Mouse (Mus musculus): ENCODE measurements around the gene Lmbr1l. TPM values are rescaled to one million over a fixed set of nuclear protein-coding genes. Genes with fewer than 3 reads are reported as not detected.
A peak's percentile ranks its signal among the peaks of the same experiment; 100 is the strongest.

The Lmbr1l gene
- polyA plus RNA-seq, 1 experiment from 2014 or later, result 23.4 TPM

DNA sequence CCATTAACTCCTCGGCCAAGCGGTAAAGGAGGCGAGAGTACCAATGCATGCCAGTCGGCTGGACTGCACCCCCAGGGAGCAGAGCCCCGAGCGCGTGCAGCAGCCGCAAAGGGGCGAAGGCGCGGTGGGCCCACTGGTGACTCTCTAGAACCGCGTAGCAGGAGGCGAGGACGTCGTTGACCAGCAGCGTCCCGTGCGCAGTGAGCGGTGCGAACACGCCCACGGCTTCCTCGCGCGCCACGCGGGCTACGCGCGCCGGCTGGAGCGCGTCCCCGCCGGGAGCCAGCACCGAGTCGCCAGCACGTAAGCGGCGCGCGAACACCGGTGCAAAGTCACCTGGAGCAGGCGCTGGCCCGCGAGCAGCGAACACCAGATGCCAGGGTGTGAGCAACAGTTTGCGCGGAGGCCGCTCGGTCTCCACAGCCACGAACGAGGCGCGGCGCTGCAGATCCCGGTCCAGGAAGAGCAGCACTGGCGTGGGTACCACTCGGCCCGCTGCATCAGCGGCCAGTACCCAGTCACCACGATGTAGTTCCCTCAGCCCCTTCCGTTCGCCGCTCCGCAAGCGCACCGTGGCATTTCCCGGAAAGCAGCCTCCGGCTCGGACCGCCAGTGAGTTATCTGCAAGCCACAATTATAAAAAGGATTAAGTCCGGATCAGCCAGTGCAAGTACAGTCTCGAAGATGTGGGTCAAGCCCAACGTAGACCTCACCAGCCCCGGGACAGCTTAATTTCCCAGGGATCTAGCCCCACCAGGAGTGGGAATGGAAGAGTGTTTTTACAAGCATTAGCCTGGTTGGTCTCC lies 23.9 kb downstream of the Lmbr1l start, which contains the start of gene Rhebl1:
Gene Rhebl1, minus strand, starts transcription at position 601 of the 806 bp plus-strand sequence.
- ATAC-seq (ENCODE audit: insufficient number of reproducible peaks, insufficient read depth, low FRiP score, low TSS enrichment, low read depth), result no peak
- H3K9ac ChIP-seq (replicated peaks), result peak within 1 kb of the TSS; percentile 60
- no peaks in the 10 kb centered on the region for H3K9me3 ChIP-seq
- H3K36me3 ChIP-seq, result no peaks in the 10 kb centered on the region
- peaks cover 41% of the 10 kb centered on the region for H3K4me1 ChIP-seq (replicated peaks)
- peak within 1 kb of the TSS; percentile 51 for H3K4me3 ChIP-seq (replicated peaks)
- WGBS, result under 1% methylated on average over 77 of the region's 77 CpGs
- peak within 1 kb of the TSS; percentile 97 for H3K4me2 ChIP-seq
- H3K27me3 ChIP-seq, result peaks cover 87% of the 10 kb centered on the region
- no peak within 1 kb of the TSS for H3K27ac ChIP-seq

DNA sequence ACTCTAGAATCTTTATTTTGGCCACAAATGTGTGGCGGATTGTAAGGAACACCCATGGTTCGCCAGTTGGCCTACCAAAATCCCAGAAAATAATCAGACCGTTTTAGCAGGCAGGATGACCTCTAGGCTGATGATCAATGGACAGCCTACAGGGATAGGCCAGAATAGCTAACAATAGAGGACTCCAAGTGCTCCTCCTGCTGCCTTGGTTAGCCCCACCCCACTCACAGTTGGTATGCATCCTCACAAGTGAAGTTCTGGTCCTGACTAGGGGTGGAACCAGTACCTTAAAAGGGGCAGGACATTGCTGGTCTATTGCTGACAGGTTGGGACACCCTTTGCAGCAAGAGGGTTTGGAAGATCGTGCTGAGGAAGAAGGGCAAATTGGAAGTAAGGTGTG lies 25.0 kb downstream of the Lmbr1l start:
- 52% methylated on average over 4 of the region's 4 CpGs for WGBS
- ATAC-seq (ENCODE audit: insufficient number of reproducible peaks, insufficient read depth, low FRiP score, low TSS enrichment, low read depth), result no peak

DNA sequence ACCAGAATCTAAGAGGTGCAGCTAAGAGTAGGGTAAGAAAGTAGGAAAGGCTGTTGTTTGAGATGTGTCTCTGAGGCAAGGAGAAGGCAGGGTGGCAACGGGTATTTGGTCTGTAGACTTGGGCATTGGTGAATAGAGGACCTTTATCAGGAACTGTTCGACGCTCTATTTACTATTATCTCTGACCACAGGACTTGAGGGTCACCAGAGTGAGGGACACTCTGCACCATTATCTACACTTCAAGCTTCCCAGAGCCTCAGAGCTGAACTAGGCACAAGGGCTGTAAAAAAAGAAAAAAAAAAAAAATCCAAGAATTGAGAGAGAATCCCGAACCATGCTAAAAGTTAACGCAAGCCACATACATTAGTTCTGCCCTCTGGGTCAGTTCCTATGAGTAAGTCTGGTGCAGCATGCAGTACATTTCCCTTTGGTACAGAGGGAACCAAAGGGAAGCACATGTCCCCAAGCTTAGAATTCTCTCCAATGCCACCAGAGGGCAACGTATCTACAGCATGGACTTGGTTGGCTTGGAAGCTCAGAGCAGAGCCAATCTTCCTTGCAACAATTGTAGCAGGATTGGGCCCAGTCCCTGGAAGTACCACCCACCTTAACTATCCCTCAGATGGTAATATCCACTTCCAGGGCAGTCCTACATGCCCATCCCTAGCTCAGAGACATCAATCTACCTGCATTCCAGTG lies 26.0 kb downstream of the Lmbr1l start:
- Histone ChIP-seq H3K27me3 (peaks cover 70% of the 10 kb centered on the region), H3K36me3 (no peaks in the 10 kb centered on the region), H3K9me3 (no peaks in the 10 kb centered on the region), H3K4me3 (replicated peaks) (no peak overlapping the region), H3K27ac (no peak overlapping the region), H3K4me1 (replicated peaks) (peaks cover 26% of the 10 kb centered on the region), H3K4me2 (no peak overlapping the region), H3K9ac (replicated peaks) (no peak overlapping the region)
- 46% methylated on average over 6 of the region's 6 CpGs for WGBS
- ATAC-seq (ENCODE audit: insufficient number of reproducible peaks, insufficient read depth, low FRiP score, low TSS enrichment, low read depth), result 0 out of 2 replicates have a peak, but pooled peaks have one; percentile 12

More for the DNA sequence above, 25.0 kb downstream of the Lmbr1l start:
- Histone ChIP-seq H3K9me3 (no peaks in the 10 kb centered on the region), H3K36me3 (no peaks in the 10 kb centered on the region), H3K27me3 (peaks cover 76% of the 10 kb centered on the region), H3K9ac (replicated peaks) (no peak overlapping the region), H3K4me1 (replicated peaks) (peaks cover 35% of the 10 kb centered on the region), H3K27ac (no peak overlapping the region), H3K4me2 (no peak overlapping the region), H3K4me3 (replicated peaks) (no peak overlapping the region)

DNA sequence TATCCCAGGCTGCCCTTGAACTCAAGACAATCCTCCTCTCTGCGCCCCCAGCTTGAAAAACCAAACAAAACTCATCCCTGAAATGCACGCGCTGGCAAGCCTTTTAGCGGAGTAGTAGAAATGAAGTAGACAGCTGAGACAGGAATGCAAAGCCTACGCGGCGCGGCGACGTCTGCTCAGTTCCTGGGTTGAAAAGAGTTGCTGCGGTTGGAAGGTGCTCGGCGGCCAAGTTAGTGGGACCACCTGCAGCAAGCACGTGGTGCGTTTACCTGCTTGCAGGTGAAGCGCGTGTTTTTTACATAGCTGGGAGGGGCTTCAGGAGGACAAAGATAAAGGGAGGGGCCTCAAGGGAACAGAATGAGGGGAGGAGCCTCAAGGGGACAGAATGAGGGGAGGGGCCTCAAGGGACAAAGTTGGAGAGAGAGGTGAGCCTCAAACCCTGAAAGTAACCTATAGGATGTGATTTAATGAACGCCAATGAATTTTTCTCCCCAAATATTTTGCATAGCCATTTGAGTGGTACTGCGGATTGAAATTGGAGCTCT lies 26.8 kb downstream of the Lmbr1l start:
- WGBS, result 12% methylated on average over 19 of the region's 19 CpGs
- Histone ChIP-seq H3K4me2 (peak overlapping the region; percentile 23; the same call in 1 of the 2 replicates), H3K4me1 (replicated peaks) (peaks cover 25% of the 10 kb centered on the region), H3K36me3 (no peaks in the 10 kb centered on the region), H3K27ac (no peak overlapping the region), H3K4me3 (replicated peaks) (no peak overlapping the region; the same call in 1 of the 2 replicates), H3K9ac (replicated peaks) (no peak overlapping the region), H3K9me3 (no peaks in the 10 kb centered on the region), H3K27me3 (peaks cover 62% of the 10 kb centered on the region)
- ATAC-seq (ENCODE audit: insufficient number of reproducible peaks, insufficient read depth, low FRiP score, low TSS enrichment, low read depth), result no peak

DNA sequence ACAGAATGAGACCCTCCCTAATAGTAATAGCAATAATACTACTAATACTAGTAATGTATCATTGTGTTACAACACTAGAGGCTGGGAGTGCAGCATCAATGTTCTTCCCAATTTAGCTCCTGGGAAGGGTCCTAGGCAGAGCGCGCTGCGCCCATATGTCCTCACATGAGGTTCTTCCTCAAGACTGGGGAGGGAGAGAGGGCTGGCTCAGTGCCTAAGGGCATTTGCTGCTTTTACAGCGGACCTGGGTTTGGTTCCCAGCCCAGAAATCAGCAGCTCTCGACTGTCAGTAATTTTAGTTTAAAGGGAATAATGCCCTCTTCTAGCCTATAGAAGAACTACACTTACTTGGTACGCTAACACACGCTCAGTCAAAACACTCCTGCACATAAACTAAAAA lies 30.5 kb downstream of the Lmbr1l start:
- H3K27me3 ChIP-seq, result peaks cover 24% of the 10 kb centered on the region
- H3K27ac ChIP-seq, result no peak overlapping the region
- WGBS, result 81% methylated on average over 7 of the region's 7 CpGs
- H3K4me1 ChIP-seq (replicated peaks), result no peaks in the 10 kb centered on the region
- ATAC-seq (ENCODE audit: insufficient number of reproducible peaks, insufficient read depth, low FRiP score, low TSS enrichment, low read depth), result no peak
- H3K4me2 ChIP-seq, result no peak overlapping the region
- H3K4me3 ChIP-seq (replicated peaks), result no peak overlapping the region
- no peaks in the 10 kb centered on the region for H3K36me3 ChIP-seq
- H3K9ac ChIP-seq (replicated peaks), result no peak overlapping the region
- H3K9me3 ChIP-seq, result no peaks in the 10 kb centered on the region

DNA sequence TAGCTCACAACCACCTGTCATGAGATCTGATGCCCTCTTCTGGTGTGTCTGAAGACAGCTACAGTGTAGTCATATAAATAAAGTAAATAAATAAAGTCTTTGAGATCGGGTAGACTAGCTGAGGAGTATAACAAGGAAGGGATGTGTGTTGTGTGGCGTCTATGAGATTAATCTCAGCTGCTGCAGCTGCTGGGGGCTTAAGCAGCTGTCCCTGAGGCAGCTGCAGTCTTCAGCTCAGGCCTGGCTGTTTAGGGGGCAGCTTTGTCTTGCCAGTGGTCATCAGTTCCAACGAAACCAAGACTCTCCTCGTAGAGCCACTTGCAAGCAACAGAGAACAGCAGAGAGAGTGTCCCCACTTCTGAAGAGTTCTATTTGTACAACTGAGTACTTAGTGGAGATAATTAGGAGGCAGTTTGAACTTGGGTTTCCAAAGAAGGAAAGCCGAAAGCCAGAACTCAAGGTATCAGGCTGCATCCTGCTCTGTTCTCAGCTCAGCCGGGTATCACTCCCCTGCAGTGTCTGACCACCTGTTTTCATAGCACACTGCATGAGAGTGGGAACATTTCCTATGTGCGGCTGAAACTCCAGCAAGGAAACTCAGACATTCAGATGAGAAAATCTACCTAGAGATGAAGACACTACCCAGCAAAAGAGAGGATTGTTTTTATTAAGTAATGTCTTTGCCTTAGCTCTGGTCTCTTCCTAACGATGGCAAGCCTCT lies 31.2 kb downstream of the Lmbr1l start:
- no peaks in the 10 kb centered on the region for H3K36me3 ChIP-seq
- H3K9me3 ChIP-seq, result no peaks in the 10 kb centered on the region
- no peak overlapping the region for H3K27ac ChIP-seq
- no peak; the same call in 1 of the 2 replicates for ATAC-seq (ENCODE audit: insufficient number of reproducible peaks, insufficient read depth, low FRiP score, low TSS enrichment, low read depth)
- H3K9ac ChIP-seq (replicated peaks), result no peak overlapping the region
- 63% methylated on average over 8 of the region's 8 CpGs for WGBS
- H3K27me3 ChIP-seq, result peaks cover 17% of the 10 kb centered on the region
- H3K4me1 ChIP-seq (replicated peaks), result no peaks in the 10 kb centered on the region
- no peak overlapping the region for H3K4me3 ChIP-seq (replicated peaks)
- H3K4me2 ChIP-seq, result no peak overlapping the region

DNA sequence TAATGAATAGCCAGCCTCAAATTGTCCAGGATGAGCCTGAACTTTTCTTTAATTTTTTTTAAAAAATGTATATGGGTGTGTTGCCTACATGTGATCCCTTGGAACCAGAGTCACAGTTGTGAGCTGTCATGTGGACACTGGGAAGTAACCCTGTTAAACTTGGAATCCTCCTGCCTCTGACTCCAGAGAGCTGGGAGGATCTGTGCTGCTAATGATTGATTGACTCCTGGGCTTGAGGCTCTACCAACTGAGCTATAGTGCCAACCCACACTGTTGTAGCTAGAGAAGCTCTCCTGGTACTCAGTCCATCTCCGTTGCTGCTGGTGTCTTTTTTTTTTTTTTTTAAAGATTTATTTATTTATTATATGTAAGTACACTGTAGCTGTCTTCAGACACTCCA lies 33.9 kb downstream of the Lmbr1l start:
- Histone ChIP-seq H3K36me3 (no peaks in the 10 kb centered on the region), H3K4me3 (replicated peaks) (no peak overlapping the region), H3K9ac (replicated peaks) (no peak overlapping the region), H3K4me1 (replicated peaks) (peaks cover 13% of the 10 kb centered on the region), H3K27ac (no peak overlapping the region), H3K4me2 (no peak overlapping the region), H3K27me3 (0 out of 2 replicates have a peak, but pooled peaks cover 3% of the 10 kb centered on the region), H3K9me3 (no peaks in the 10 kb centered on the region)
- ATAC-seq (ENCODE audit: insufficient number of reproducible peaks, insufficient read depth, low FRiP score, low TSS enrichment, low read depth), result no peak
- 89% methylated on average over 1 of the region's 1 CpGs for WGBS

DNA sequence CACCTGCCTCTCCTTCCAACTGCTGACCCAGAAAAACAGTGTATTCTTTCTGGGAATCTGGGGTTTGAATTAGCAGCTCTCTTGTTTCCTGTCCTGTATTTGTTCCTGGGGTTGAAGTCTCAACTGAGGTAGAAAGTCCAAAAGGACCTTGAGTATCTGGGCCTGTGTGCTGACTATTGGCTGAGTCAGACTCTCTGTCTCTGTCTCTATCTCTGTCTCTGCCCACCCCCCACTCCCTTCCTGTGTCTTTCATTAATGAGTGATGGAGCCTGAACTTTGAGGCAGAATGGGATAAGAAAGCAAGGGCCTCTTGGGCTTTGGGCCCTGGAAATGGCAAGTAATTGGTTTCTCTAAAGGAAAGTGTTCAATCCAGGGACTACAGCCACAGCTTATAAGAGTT lies 34.4 kb downstream of the Lmbr1l start:
- H3K4me3 ChIP-seq (replicated peaks), result no peak overlapping the region
- H3K9ac ChIP-seq (replicated peaks), result no peak overlapping the region
- 0 out of 2 replicates have a peak, but pooled peaks cover 3% of the 10 kb centered on the region for H3K27me3 ChIP-seq
- no peak overlapping the region for H3K4me2 ChIP-seq
- H3K27ac ChIP-seq, result no peak overlapping the region
- no peaks in the 10 kb centered on the region for H3K36me3 ChIP-seq
- H3K9me3 ChIP-seq, result no peaks in the 10 kb centered on the region
- peaks cover 13% of the 10 kb centered on the region for H3K4me1 ChIP-seq (replicated peaks)
- no peak for ATAC-seq (ENCODE audit: insufficient number of reproducible peaks, insufficient read depth, low FRiP score, low TSS enrichment, low read depth)

DNA sequence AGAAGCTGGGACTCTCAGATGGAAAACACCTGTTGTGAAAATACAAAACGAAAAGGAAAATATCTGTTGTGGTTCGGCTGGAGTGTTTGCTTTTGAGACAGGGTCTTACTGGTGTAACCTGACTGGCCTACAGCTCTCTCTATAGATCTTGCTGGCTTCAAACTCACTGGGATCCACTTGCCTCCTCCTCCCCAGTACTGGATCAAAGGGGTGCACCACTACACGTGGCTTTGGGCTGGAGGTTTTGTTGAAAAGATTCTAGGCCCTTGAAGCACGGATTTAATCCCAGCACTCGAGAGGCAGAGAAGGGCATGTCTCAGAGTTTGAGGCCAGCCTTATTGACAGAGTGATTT lies 36.4 kb downstream of the Lmbr1l start:
- H3K9me3 ChIP-seq, result no peaks in the 10 kb centered on the region
- H3K4me3 ChIP-seq (replicated peaks), result peak overlapping the region; percentile 70
- peaks cover 13% of the 10 kb centered on the region for H3K4me1 ChIP-seq (replicated peaks)
- ATAC-seq (ENCODE audit: insufficient number of reproducible peaks, insufficient read depth, low FRiP score, low TSS enrichment, low read depth), result no peak; the same call in 1 of the 2 replicates
- no peak overlapping the region for H3K9ac ChIP-seq (replicated peaks)
- WGBS, result 7% methylated on average over 5 of the region's 5 CpGs
- H3K27ac ChIP-seq, result peak overlapping the region; percentile 68
- peak overlapping the region; percentile 81 for H3K4me2 ChIP-seq
- H3K27me3 ChIP-seq, result no peaks in the 10 kb centered on the region
- peaks cover 3% of the 10 kb centered on the region; the same call in 1 of the 2 replicates for H3K36me3 ChIP-seq

DNA sequence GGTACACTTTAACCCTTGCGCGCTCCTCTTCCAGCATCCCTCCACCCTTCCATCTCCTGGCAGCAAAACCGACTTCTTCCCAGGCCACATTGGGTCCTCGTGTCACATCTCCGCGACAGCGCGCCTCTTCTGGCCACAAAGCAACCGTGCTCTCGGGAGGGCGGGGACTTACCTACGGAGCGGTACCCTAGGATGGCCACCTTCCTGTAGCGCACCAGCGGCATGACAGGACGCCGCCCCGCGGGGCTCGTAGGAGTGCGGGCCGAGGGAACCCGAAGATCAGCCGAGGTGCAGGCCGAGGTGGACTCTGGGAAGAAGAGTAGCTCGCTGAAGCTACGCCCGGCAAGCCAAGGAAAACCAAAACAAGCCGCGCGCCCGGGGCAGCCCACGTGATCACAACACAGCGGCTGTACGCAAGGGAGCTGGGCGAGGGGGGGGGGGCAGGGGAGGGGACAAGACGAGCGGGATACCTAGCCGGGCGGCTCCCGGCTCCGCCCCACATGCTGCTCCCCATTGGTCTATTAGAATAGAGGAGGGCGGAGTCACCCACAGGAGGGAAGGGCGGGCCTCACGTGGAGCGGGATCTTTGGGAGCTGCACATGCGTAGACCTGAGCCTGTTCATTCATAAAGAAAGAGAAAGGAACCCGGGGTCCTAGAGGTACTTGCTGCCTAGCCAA lies 36.9 kb downstream of the Lmbr1l start:
- Histone ChIP-seq H3K4me3 (replicated peaks) (peak overlapping the region; percentile 70), H3K9me3 (no peaks in the 10 kb centered on the region), H3K36me3 (peaks cover 3% of the 10 kb centered on the region; the same call in 1 of the 2 replicates), H3K27me3 (no peaks in the 10 kb centered on the region), H3K4me1 (replicated peaks) (peaks cover 13% of the 10 kb centered on the region), H3K27ac (peak overlapping the region; percentile 87), H3K4me2 (peak overlapping the region; percentile 81), H3K9ac (replicated peaks) (peak overlapping the region; percentile 68)
- WGBS, result under 1% methylated on average over 48 of the region's 48 CpGs
- ATAC-seq (ENCODE audit: insufficient number of reproducible peaks, insufficient read depth, low FRiP score, low TSS enrichment, low read depth), result peak; percentile 92
